Mouse (Mus musculus) erythroblast, embryonic 14.5 days (primary cell): Measurements from ENCODE around the gene 2310050C09Rik.

Source experiments
- GATA1 ChIP-seq: IDR thresholded peaks from 2 replicates; pipeline ENCODE4 v1.6.1; 2012; ENCODE audit warnings: low read length, inconsistent platforms, mixed read lengths
- TAL1 ChIP-seq: IDR thresholded peaks from 3 replicates; pipeline ENCODE4 v1.6.1; 2012; ENCODE audit warnings: low read length, inconsistent platforms, mixed read lengths

GRCm38 (mm10) chr3:92874180-92874579 is 4.2 kb upstream of the 2310050C09Rik start:
- TF ChIP-seq TAL1: no peak
- TF ChIP-seq GATA1: no peak
